Mouse (Mus musculus) fibroblast of lung, adult 2 months (primary cell): ENCODE results near the gene Sh3d19.

Source experiments
- DNase-seq: peaks from one replicate; pipeline ENCODE4 v3.0.0-alpha.2; 2011; ENCODE audit warnings: low read depth

Sh3d19 gene

DNA sequence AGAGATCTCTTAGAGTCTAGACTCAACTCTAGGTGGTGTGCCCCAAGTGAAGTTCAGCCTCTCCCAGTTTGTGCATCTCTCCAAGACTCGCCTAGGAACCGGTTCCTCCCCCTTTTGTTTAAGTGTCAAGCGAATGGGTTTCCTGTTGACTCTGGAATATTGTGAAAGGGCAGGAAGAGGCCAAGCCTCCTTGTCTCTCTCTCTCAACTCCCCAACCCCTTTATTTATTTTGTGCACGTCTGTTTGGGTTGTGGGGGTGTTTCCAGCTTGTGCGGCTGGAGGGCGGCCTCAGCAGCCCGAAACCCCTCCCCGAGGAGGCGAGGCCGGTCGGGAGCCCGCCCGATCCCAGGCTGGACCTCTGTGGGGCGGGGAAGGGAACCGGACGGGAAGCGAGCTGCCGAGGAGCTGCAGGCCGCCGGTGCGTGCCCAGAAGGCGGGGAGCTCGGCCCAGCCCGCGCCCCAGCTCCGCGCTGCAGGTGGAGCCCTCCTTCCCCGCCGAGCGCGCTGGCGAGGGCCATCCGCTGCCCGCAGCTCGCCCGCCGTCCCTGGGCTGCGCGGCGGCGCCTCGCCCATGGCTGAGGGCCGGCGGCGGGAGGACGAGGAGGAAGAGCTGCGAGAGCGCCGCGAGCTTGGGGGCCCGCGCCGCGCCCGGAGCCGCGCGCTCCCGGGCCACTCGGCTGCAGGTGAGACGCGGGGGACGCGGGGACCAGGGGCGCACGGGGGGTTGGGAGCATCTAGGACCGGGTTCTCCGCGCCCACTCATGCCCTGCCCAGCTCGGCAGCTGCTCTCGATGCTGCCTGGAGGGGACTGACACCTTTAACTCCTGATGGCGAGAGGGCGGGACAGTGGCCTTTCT is at the start of gene Sh3d19:
TSS of gene Sh3d19 (plus strand) at position 368 of the 857 bp plus-strand sequence.
- peak; percentile 61 for DNase-seq

GRCm38 (mm10) chr3:85922331-85922730 is 48.6 kb upstream of the Sh3d19 start:
- DNase-seq, result no peak

DNA sequence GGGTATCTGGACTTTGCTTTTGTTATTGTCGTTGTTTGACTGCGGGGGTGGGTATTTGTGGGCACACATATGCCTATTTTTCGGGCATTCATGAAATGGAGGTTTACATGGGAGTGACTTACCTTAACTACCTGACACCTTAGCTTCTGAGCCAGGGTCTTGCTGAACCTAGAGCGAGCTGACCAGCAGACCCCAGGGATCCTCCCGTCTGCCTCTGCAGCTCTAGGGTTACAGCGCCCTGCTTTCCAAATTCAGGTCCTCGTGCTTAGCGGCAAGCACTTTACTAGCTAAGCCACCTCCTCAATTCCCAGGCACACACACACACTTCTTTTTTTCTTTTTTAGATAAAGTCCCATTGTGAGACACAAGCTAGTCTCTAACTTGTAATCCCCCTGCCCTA is 47.6 kb upstream of the Sh3d19 start:
- no peak for DNase-seq

GRCm38 (mm10) chr3:85923954-85924945 is 46.7 kb upstream of the Sh3d19 start:
- DNase-seq, result peak; percentile 70

- DNase-seq, result no peak
These were observed 43.6 kb upstream of the Sh3d19 start for GRCm38 (mm10) chr3:85927296-85927695.

DNA sequence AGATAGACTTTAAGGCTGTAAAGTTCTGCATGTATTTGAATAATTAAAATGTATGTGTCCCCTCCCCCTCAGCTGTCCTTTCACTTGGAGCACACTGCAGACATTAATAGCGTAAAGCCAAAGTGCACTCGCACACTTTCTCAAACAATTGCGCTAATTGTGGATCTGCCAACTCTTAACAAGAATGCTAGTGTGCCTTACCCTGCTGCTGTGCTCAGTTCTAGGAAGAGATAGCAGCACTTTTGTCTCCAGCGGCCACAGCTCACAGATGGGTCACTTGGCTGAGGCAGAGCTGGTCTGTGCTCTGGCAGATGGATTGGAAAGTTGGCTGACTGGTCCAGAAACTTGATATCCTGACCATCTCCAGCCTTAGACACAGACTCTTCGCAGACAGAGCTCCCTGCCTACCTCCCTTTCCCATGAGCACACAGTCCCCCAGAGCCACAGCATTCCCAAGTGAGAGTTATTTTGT is 42.7 kb upstream of the Sh3d19 start:
- no peak for DNase-seq

GRCm38 (mm10) chr3:85929711-85930110 is 41.2 kb upstream of the Sh3d19 start:
- no peak for DNase-seq

GRCm38 (mm10) chr3:85930671-85931255 is 40.1 kb upstream of the Sh3d19 start:
- DNase-seq, result no peak

DNA sequence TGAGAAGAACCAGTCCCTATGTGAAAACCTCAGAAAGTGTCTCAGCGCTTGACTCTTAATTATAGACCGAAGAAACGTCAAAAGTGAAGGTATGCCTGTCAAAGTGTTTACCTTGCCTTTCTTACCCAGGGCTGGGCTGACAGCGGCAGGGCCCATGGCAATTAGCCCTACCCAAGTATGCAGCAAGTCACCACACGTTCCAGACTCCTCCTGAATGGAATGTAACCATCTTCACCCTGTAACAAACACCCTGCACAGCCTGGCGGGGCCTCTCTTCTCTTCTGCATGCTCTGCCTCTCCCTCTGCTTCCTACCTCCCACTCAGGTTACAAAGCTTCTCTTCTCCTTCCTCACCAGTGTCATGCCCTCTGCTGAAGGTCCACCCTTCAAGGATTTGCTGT is 39.0 kb upstream of the Sh3d19 start:
- DNase-seq, result no peak

GRCm38 (mm10) chr3:85933586-85933985 is 37.3 kb upstream of the Sh3d19 start:
- DNase-seq, result no peak

DNA sequence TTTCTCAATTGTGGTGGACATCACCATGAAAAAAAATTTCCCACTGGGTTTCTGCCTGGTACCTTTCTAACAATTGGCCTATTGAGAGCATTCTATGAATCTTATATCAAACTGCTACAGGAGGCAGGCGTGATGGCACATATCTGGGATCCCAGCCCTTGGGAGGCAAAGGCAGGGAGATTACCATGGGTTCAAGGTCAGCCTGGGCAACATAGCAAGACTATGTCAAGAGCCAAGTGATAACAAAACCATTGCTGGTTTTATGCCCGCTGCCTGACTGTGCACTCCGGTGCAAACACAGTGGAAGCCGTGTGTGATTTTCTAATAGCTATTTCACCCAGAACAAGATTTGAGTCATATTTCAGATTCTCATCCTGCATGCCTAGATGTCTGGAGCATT is 20.0 kb upstream of the Sh3d19 start:
- no peak for DNase-seq

DNA sequence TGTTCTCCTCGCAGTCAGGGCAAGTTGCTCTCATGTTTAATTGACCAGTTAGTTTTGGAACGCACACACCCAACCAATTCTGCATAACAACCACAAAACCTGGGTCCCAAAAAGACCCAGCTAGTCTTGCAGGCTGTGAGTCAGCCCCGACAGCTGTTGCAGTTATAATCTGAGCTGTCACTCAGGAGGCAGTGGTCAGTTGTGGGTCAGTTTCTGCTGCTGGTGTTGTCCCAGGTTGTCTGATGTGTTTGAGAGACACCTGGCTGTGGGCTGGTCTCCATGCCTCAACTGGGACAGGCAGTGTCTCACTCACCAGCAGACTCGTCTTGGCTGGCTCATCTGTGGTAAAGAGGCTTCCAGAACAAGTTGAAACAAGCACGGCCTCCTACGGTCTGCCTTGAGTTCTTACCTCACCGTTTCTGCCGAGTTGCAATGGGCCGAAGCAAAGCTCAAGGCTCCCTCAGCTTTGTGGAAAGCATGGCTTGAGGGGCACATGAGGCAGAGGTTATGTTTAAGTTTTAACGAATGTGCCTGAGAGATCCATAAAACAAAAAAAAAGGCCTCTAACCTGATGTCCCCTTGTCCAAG is 18.1 kb upstream of the Sh3d19 start:
- no peak for DNase-seq

- no peak for DNase-seq
These were observed 15.6 kb upstream of the Sh3d19 start for GRCm38 (mm10) chr3:85955269-85955668.

DNA sequence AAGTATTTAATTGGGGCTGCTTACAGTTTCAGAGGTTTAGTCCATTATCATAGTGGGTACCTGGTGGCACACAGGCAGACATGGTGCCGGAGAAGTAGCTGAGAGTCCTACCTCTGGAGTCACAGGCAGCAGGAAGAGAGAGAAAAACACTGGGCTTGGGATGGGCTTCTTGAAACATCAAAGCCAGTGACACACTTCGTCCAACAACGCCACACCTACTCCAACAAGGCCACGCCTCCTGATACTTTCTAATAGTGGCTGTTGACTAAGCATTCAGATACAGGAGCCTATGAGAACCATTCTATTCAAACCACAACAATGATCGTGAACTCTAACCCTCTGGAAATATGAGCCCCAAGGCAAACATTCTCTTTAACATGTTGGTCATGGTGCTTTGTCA is 15.2 kb upstream of the Sh3d19 start:
- DNase-seq, result no peak

GRCm38 (mm10) chr3:85959669-85960068 is 11.2 kb upstream of the Sh3d19 start:
- DNase-seq, result no peak

DNA sequence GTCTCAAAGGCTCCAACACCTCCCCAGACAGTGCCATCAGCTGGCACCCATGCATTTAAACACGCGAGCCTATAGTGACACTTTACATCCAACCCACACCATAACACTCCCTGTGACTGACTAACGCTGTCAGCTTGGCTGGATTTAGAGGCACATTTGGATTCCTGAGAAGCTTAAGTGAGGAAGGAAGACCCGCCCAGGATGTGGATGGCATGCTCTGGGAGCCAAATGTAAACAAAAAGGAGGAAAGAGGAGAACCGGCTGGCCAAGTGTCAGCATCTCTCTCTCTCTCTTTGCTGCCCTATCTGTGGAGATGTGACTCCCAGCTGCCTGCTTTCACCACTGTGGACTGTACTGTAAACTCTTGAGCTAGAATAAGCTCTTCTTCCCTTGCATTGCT is 9.8 kb upstream of the Sh3d19 start:
- DNase-seq, result no peak

DNA sequence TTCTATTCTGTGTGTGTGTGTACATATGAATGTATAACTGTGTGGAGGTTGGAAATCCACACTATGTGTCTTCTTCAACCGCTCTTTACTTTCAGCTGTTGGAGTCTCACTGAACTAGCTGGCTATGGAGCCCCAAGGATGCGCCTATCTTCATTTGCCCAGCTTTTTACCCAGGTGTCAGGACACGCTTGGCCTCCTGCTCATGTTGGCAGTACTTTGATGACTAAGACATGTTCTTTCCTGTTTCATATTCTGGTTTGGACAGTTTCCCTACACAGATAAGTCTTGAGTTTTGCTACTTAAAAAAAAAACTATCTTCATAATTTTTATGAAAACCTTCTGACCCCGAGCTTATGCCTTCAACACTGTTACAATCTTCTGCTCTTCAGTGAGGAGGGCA is 5.4 kb upstream of the Sh3d19 start:
- no peak for DNase-seq

DNA sequence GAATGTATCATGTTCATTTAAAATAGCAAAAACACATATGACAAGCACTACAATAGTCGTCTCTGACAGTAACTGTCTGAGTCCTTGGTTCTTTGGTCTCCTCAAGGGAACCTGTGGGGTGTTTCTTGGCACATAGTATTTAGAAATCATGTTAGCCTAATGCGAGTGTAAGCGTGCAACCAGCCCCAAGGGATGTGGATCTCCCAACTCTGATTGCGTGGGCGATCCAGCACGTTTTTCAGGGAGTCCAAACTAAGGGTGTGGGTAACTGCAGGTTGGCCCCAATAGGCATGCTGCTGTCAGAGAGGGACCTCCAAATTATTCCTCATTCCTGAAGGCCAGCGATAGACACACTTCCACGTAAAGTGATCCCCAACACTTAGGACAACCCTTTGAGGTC is 1.9 kb upstream of the Sh3d19 start:
- DNase-seq, result no peak

- DNase-seq, result no peak
These were observed 678 bp downstream of the Sh3d19 start for GRCm38 (mm10) chr3:85971599-85971975.

- DNase-seq, result no peak
These were observed 2.6 kb downstream of the Sh3d19 start for GRCm38 (mm10) chr3:85973376-85974140.

- no peak for DNase-seq
These were observed 3.5 kb downstream of the Sh3d19 start for GRCm38 (mm10) chr3:85974451-85974850.
